8 mouse cellular contexts compared by ENCODE assay signal in the genomic region with DNA sequence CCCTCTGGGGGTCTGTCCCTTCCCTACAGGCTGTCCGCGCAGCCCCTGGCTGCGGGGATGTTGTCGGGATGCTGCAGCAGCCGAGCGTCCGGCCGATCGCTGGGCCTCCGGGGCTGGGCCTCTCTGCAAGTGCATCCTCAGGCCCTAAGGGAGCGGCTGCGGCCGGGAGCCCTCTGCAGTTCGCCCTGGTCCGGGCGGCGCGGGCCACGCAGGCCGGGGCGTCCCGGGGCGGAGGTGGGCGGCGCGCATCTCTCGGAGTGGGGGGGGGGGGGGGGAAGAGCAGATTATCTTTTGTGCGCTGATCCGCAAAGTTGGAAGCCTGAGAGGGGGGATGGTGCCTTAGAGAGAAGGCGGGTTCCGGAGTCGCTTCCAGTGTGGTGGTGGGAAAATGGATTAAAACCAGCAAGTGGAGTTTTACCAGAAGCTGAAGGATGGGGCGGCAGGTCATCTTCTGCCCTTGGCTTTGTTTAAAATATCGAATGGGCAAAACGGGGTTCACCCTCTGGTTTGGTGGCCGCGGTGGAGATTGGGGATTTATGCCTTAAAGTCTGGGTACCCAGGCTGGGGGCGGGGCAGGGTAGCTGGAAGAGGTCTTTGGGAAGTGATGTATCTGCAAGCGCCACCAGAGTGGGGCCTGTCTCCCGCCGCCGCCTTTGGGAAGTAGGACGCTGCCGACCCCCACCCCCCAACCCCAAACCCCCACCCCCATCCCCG. TPM values are rescaled to one million over a fixed set of nuclear protein-coding genes. Genes with fewer than 3 reads are reported as not detected.
A peak's percentile ranks its signal among the peaks of the same experiment; 100 is the strongest.
DNase-seq lines count a peak whose midpoint lies in the region; ATAC-seq and TF ChIP-seq lines count a peak whose summit lies in the region.

No protein-coding gene starts in this region.

- peaks cover 34% of the 10 kb centered on the region for H3K4me1 ChIP-seq in embryonic facial prominence, embryonic 15.5 days
- no peaks in the 10 kb centered on the region for H3K4me1 ChIP-seq in hindbrain, postnatal 0 days (ENCODE audit: insufficient read depth, low read length)
- H3K4me1 ChIP-seq in lung, postnatal 0 days (ENCODE audit: insufficient read depth, low read depth, low read length) = 0 out of 2 replicates have a peak, but pooled peaks cover 2% of the 10 kb centered on the region
- peaks cover 11% of the 10 kb centered on the region for H3K4me1 ChIP-seq in stomach, embryonic 16.5 days (ENCODE audit: control insufficient read depth, insufficient read depth, low read length)

- ATAC-seq in embryonic facial prominence, embryonic 15.5 days (ENCODE audit: insufficient number of reproducible peaks, low FRiP score, low TSS enrichment, low read depth) = no peak
- ATAC-seq in hindbrain, postnatal 0 days = peak; percentile 43
- no peak for ATAC-seq in lung, postnatal 0 days
- no peak for ATAC-seq in stomach, embryonic 16.5 days (ENCODE audit: insufficient read depth, low FRiP score)
- no peak for ATAC-seq in frontal cortex, adult (ENCODE audit: low TSS enrichment)

- peak; percentile 38 for DNase-seq in right cerebral cortex, postnatal 14 days
- no peak for DNase-seq in right cerebral cortex, adult 2 months (ENCODE audit: low spot score in 2 of 2)
- no peak for DNase-seq in hindbrain, postnatal 0 days (ENCODE audit: low spot score)
- peak; percentile 21 for DNase-seq in lung, postnatal 0 days (ENCODE audit: low spot score)
- no peak for DNase-seq in gastrocnemius, postnatal 25 days

- WGBS in embryonic facial prominence, embryonic 15.5 days = 2% methylated on average over 42 of the region's 45 CpGs
- 2% methylated on average over 39 of the region's 45 CpGs for WGBS in hindbrain, postnatal 0 days
- 2% methylated on average over 20 of the region's 45 CpGs for WGBS in lung, postnatal 0 days
- WGBS in stomach, embryonic 16.5 days = under 1% methylated on average over 41 of the region's 45 CpGs

- H3K4me2 ChIP-seq in embryonic facial prominence, embryonic 15.5 days (replicated peaks) = peak overlapping the region; percentile 95
- H3K4me2 ChIP-seq in hindbrain, postnatal 0 days (ENCODE audit: low read depth, low read length) = peak overlapping the region; percentile 57
- peak overlapping the region; percentile 92 for H3K4me2 ChIP-seq in lung, postnatal 0 days (replicated peaks; ENCODE audit: low read depth, low read length)
- peak overlapping the region; percentile 97 for H3K4me2 ChIP-seq in stomach, embryonic 16.5 days (ENCODE audit: low read depth, low read length)

- H3K9me3 ChIP-seq in embryonic facial prominence, embryonic 15.5 days (replicated peaks) = 0 out of 2 replicates have a peak, but pooled peaks cover 3% of the 10 kb centered on the region
- H3K9me3 ChIP-seq in hindbrain, postnatal 0 days (ENCODE audit: low read length) = no peaks in the 10 kb centered on the region
- no peaks in the 10 kb centered on the region for H3K9me3 ChIP-seq in lung, postnatal 0 days (ENCODE audit: low read length)
- 0 out of 2 replicates have a peak, but pooled peaks cover 6% of the 10 kb centered on the region for H3K9me3 ChIP-seq in stomach, embryonic 16.5 days (replicated peaks; ENCODE audit: control insufficient read depth, low read length)

- H3K27ac ChIP-seq in embryonic facial prominence, embryonic 15.5 days (replicated peaks) = no peak overlapping the region
- peak overlapping the region; percentile 59; the same call in 1 of the 2 replicates for H3K27ac ChIP-seq in hindbrain, postnatal 0 days
- no peak overlapping the region for H3K27ac ChIP-seq in lung, postnatal 0 days (ENCODE audit: low read length)
- H3K27ac ChIP-seq in stomach, embryonic 16.5 days (ENCODE audit: low read length) = no peak overlapping the region

- TF ChIP-seq EP300 in lung, postnatal 0 days (IDR thresholded peaks at IDR 0.05) = no peak

- H3K27me3 ChIP-seq in embryonic facial prominence, embryonic 15.5 days = peaks cover 53% of the 10 kb centered on the region
- peaks cover 10% of the 10 kb centered on the region; the same call in 1 of the 2 replicates for H3K27me3 ChIP-seq in hindbrain, postnatal 0 days (ENCODE audit: insufficient read depth, low read length)
- H3K27me3 ChIP-seq in lung, postnatal 0 days (replicated peaks; ENCODE audit: insufficient read depth, low read length) = peaks cover 22% of the 10 kb centered on the region; the same call in 1 of the 2 replicates
- peaks cover 45% of the 10 kb centered on the region for H3K27me3 ChIP-seq in stomach, embryonic 16.5 days (ENCODE audit: control insufficient read depth, insufficient read depth, low read length)

- no peak for TF ChIP-seq CTCF in hindbrain, postnatal 0 days (IDR thresholded peaks at IDR 0.05; ENCODE audit: low read depth)
- no peak; the same call in 1 of the 2 replicates for TF ChIP-seq CTCF in lung, postnatal 0 days (IDR thresholded peaks at IDR 0.05)

- peak overlapping the region; percentile 52 for H3K4me3 ChIP-seq in embryonic facial prominence, embryonic 15.5 days (replicated peaks)
- H3K4me3 ChIP-seq in hindbrain, postnatal 0 days (ENCODE audit: low read length) = peak overlapping the region; percentile 46
- H3K4me3 ChIP-seq in lung, postnatal 0 days (ENCODE audit: low read depth, low read length) = peak overlapping the region; percentile 54
- H3K4me3 ChIP-seq in stomach, embryonic 16.5 days (replicated peaks; ENCODE audit: low read length) = peak overlapping the region; percentile 58

- H3K9ac ChIP-seq in embryonic facial prominence, embryonic 15.5 days = peak overlapping the region; percentile 31; the same call in 1 of the 2 replicates
- H3K9ac ChIP-seq in hindbrain, postnatal 0 days (replicated peaks; ENCODE audit: low read length) = peak overlapping the region; percentile 51
- H3K9ac ChIP-seq in lung, postnatal 0 days (replicated peaks; ENCODE audit: low read depth) = peak overlapping the region; percentile 41; the same call in 1 of the 2 replicates
- peak overlapping the region; percentile 60 for H3K9ac ChIP-seq in stomach, embryonic 16.5 days (ENCODE audit: low read length)

- H3K36me3 ChIP-seq in embryonic facial prominence, embryonic 15.5 days = no peaks in the 10 kb centered on the region
- H3K36me3 ChIP-seq in hindbrain, postnatal 0 days (ENCODE audit: insufficient read depth, low read length) = no peaks in the 10 kb centered on the region
- H3K36me3 ChIP-seq in lung, postnatal 0 days (ENCODE audit: insufficient read depth, low read length) = no peaks in the 10 kb centered on the region
- no peaks in the 10 kb centered on the region for H3K36me3 ChIP-seq in stomach, embryonic 16.5 days (ENCODE audit: control insufficient read depth, insufficient read depth, low read length)

RNA-seq across cellular contexts. Expression of gene Tox2, which starts 1.8 kb away (rescaled TPM):
- 3.1 and 3.7 TPM in 2 replicates for polyA plus RNA-seq in embryonic facial prominence, embryonic 15.5 days (2015; fragmentation: Nextera tagmentation; extraction: Ambion mirVana)
- total RNA-seq in hindbrain, postnatal 0 days (2014; rRNA removed) = 4.3 and 5.0 TPM in 2 replicates
- 15.2 and 19.1 TPM in 2 replicates for polyA plus RNA-seq in hindbrain, postnatal 0 days (2015; fragmentation: Nextera tagmentation; extraction: Ambion mirVana)
- 4.3 and 7.2 TPM in 2 replicates for polyA plus RNA-seq in lung, postnatal 0 days (2015; fragmentation: Nextera tagmentation; extraction: Ambion mirVana)
- 4.0 and 4.3 TPM in 2 replicates for polyA plus RNA-seq in stomach, embryonic 16.5 days (2015; fragmentation: Nextera tagmentation; extraction: Ambion mirVana)
- under 1 TPM; 0.10 to 0.32 TPM for total RNA-seq in gastrocnemius, postnatal 25 days (2021)

Comparison
In these comparisons a context has a peak if more than half of its experiments do, and no peak if none do; other contexts are left out.
1. DNase-seq: peak in right cerebral cortex, postnatal 14 days (single experiment) and lung, postnatal 0 days (single experiment); none in right cerebral cortex, adult 2 months (0 of 2), hindbrain, postnatal 0 days (single experiment) and gastrocnemius, postnatal 25 days (single experiment).
2. Peak in every context shown above with its lines, with median percentiles within 50 percentile points of each other: H3K4me2 ChIP-seq, H3K4me3 ChIP-seq and H3K9ac ChIP-seq.